In the genomic region with DNA sequence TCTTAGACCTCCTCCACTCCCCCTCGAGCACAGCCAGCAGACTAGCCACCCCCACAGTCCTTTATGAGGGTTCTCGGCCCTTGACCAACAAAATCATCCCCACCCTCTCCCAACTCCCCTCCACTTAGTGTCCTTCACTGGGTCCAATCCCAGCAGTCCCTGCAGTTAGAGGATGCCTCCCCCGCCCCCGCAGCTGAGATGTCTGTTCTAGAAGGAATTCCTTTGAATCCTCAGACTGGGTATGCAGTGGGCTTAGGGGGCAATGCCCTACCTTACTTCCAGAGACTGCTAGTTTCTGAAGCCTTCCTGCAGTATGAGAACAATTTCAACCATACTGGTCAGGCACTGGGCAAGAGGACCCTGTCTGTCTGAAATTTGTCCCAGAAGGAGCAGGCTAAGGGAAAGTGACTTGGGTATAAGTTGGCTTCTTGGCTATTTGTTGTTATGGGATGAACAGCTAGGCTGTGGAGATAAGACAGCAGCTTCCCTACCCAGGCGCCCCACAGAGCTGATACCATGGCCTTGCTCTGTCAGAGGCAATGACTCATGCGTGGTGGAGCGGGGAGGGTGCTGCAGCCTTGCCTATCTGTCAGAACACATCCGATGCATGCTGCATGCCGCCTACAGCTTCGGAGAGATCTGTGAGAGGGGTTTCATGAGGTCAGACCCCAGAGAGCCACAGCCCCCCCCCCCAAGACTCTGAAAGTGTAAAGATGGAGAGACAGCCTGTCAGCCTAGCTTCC, we compare ENCODE assay signal across 7 mouse cellular contexts. TPM values are rescaled to one million over a fixed set of nuclear protein-coding genes. Genes with fewer than 3 reads are reported as not detected.
DNase-seq lines count a peak whose midpoint lies in the region; ATAC-seq and TF ChIP-seq lines count a peak whose summit lies in the region.

No protein-coding gene starts in this region.

- no peak for DNase-seq in lung, postnatal 25 days (ENCODE audit: low spot score)
- peak; percentile 74 for DNase-seq in adrenal gland, postnatal 25 days
- no peak for DNase-seq in cerebellum, postnatal 14 days
- DNase-seq in forebrain, postnatal 0 days = no peak

- no peak overlapping the region for H3K9ac ChIP-seq in lung, embryonic 16.5 days (ENCODE audit: low read length)
- no peak overlapping the region for H3K9ac ChIP-seq in intestine, embryonic 15.5 days
- no peak overlapping the region for H3K9ac ChIP-seq in stomach, embryonic 15.5 days
- no peak overlapping the region for H3K9ac ChIP-seq in forebrain, postnatal 0 days

- no peaks in the 10 kb centered on the region for H3K36me3 ChIP-seq in lung, embryonic 16.5 days (ENCODE audit: control insufficient read depth, insufficient read depth, low read length)
- H3K36me3 ChIP-seq in intestine, embryonic 15.5 days = no peaks in the 10 kb centered on the region
- H3K36me3 ChIP-seq in stomach, embryonic 15.5 days = no peaks in the 10 kb centered on the region
- no peaks in the 10 kb centered on the region for H3K36me3 ChIP-seq in forebrain, postnatal 0 days (ENCODE audit: insufficient read depth)

- no peaks in the 10 kb centered on the region for H3K27me3 ChIP-seq in lung, embryonic 16.5 days (ENCODE audit: control insufficient read depth, insufficient read depth, low read depth, low read length)
- no peaks in the 10 kb centered on the region for H3K27me3 ChIP-seq in intestine, embryonic 15.5 days (replicated peaks)
- H3K27me3 ChIP-seq in stomach, embryonic 15.5 days (replicated peaks) = no peaks in the 10 kb centered on the region
- no peaks in the 10 kb centered on the region for H3K27me3 ChIP-seq in forebrain, postnatal 0 days (ENCODE audit: insufficient read depth, low read length)

- H3K27ac ChIP-seq in lung, embryonic 16.5 days (ENCODE audit: low read length) = no peak overlapping the region
- no peak overlapping the region for H3K27ac ChIP-seq in intestine, embryonic 15.5 days
- H3K27ac ChIP-seq in stomach, embryonic 15.5 days = no peak overlapping the region
- H3K27ac ChIP-seq in forebrain, postnatal 0 days (ENCODE audit: low read depth, low read length) = no peak overlapping the region

- H3K9me3 ChIP-seq in lung, embryonic 16.5 days (ENCODE audit: control insufficient read depth, low read length) = no peaks in the 10 kb centered on the region
- H3K9me3 ChIP-seq in intestine, embryonic 15.5 days = no peaks in the 10 kb centered on the region
- H3K9me3 ChIP-seq in stomach, embryonic 15.5 days = no peaks in the 10 kb centered on the region
- H3K9me3 ChIP-seq in forebrain, postnatal 0 days (ENCODE audit: low read length) = no peaks in the 10 kb centered on the region

- H3K4me1 ChIP-seq in lung, embryonic 16.5 days (replicated peaks; ENCODE audit: control insufficient read depth, insufficient read depth, low read length) = no peaks in the 10 kb centered on the region
- H3K4me1 ChIP-seq in intestine, embryonic 15.5 days (replicated peaks) = 0 out of 2 replicates have a peak, but pooled peaks cover 6% of the 10 kb centered on the region
- no peaks in the 10 kb centered on the region for H3K4me1 ChIP-seq in stomach, embryonic 15.5 days
- H3K4me1 ChIP-seq in forebrain, postnatal 0 days (ENCODE audit: insufficient read depth) = no peaks in the 10 kb centered on the region

- TF ChIP-seq CTCF in forebrain, postnatal 0 days (IDR thresholded peaks at IDR 0.05; ENCODE audit: low read depth) = no peak

- H3K4me2 ChIP-seq in lung, embryonic 16.5 days (ENCODE audit: low read depth, low read length) = no peak overlapping the region
- no peak overlapping the region for H3K4me2 ChIP-seq in intestine, embryonic 15.5 days (replicated peaks)
- no peak overlapping the region for H3K4me2 ChIP-seq in stomach, embryonic 15.5 days
- H3K4me2 ChIP-seq in forebrain, postnatal 0 days (ENCODE audit: low read depth) = no peak overlapping the region

- ATAC-seq in lung, embryonic 16.5 days (ENCODE audit: low read depth) = 0 out of 2 replicates have a peak, but pooled peaks have one; percentile 52
- peak; percentile 91 for ATAC-seq in intestine, embryonic 15.5 days
- ATAC-seq in stomach, embryonic 15.5 days (ENCODE audit: insufficient read depth, low FRiP score, low read depth) = peak; percentile 96
- ATAC-seq in forebrain, postnatal 0 days = no peak

- H3K4me3 ChIP-seq in lung, embryonic 16.5 days (ENCODE audit: low read length) = no peak overlapping the region
- H3K4me3 ChIP-seq in intestine, embryonic 15.5 days (replicated peaks) = no peak overlapping the region
- H3K4me3 ChIP-seq in stomach, embryonic 15.5 days (replicated peaks) = no peak overlapping the region
- no peak overlapping the region for H3K4me3 ChIP-seq in forebrain, postnatal 0 days (ENCODE audit: low read depth, low read length)

- 45% methylated on average over 10 of the region's 10 CpGs for WGBS in lung, embryonic 16.5 days
- WGBS in intestine, embryonic 15.5 days = 44% methylated on average over 10 of the region's 10 CpGs
- 58% methylated on average over 10 of the region's 10 CpGs for WGBS in stomach, embryonic 15.5 days
- 78% methylated on average over 10 of the region's 10 CpGs for WGBS in forebrain, postnatal 0 days

RNA-seq across cellular contexts. Expression of a gene that starts 34.1 kb away (rescaled TPM):
- polyA plus RNA-seq in lung, embryonic 16.5 days (2015; fragmentation: Nextera tagmentation; extraction: Ambion mirVana) = 52.9 and 54.5 TPM in 2 replicates
- total RNA-seq in adrenal gland, postnatal 25 days (2021) = 6.7 and 6.8 TPM in 2 replicates
- polyA plus RNA-seq in intestine, embryonic 15.5 days (2015; fragmentation: Nextera tagmentation; extraction: Ambion mirVana) = 45.6 and 47.6 TPM in 2 replicates
- 38.7 and 41.1 TPM in 2 replicates for polyA plus RNA-seq in stomach, embryonic 15.5 days (2015; fragmentation: Nextera tagmentation; extraction: Ambion mirVana)
- total RNA-seq in forebrain, postnatal 0 days (2014; rRNA removed) = 3.6 and 5.1 TPM in 2 replicates
- 5.0 and 6.2 TPM in 2 replicates for polyA plus RNA-seq in forebrain, postnatal 0 days (2015; fragmentation: Nextera tagmentation; extraction: Ambion mirVana)

RNA-seq across cellular contexts. Expression of a gene that starts 51.3 kb away (rescaled TPM):
- polyA plus RNA-seq in lung, embryonic 16.5 days (2015; fragmentation: Nextera tagmentation; extraction: Ambion mirVana) = 1.5 and 1.8 TPM in 2 replicates
- total RNA-seq in adrenal gland, postnatal 25 days (2021) = 19.8 and 22.0 TPM in 2 replicates
- 4.5 and 5.5 TPM in 2 replicates for polyA plus RNA-seq in intestine, embryonic 15.5 days (2015; fragmentation: Nextera tagmentation; extraction: Ambion mirVana)
- polyA plus RNA-seq in stomach, embryonic 15.5 days (2015; fragmentation: Nextera tagmentation; extraction: Ambion mirVana) = 4.5 and 4.9 TPM in 2 replicates
- 22.4 and 32.4 TPM in 2 replicates for total RNA-seq in forebrain, postnatal 0 days (2014; rRNA removed)
- 4.1 and 4.9 TPM in 2 replicates for polyA plus RNA-seq in forebrain, postnatal 0 days (2015; fragmentation: Nextera tagmentation; extraction: Ambion mirVana)
